In the genomic region with DNA sequence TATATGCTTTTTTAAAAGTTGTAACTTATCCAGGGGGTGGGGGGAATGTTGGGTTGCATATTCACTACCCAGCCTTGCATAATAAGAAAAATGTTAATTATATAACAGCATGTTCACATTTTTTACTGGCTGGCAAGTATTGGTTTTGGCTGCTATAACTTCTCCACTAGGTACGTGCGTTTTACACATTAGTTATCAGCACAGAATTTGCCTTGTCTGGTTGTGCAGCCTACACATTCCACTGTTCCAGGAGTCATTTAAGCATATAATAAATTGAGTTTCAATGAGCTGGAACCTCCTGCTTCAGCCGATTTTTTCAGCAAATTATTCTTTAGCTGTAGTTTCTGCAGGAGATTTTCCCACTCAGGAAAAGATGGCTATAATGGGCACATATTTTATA, we compare ENCODE assay signal across 14 mouse cellular contexts.
"Had no signal": no experiment of that assay in that cellular context is flagged by ENCODE, and none has a peak within 500 bp of the region (broad histone marks: within the 10 kb centered on the region; RNA-seq: fewer than 3 reads in every experiment).

No protein-coding gene starts in this region.

- H3K9ac ChIP-seq: liver, embryonic 15.5 days; midbrain, embryonic 13.5 days; neural tube, embryonic 15.5 days had no signal

- H3K4me3 ChIP-seq: left cerebral cortex, adult 2 months; limb, embryonic 10.5 days; liver, embryonic 15.5 days; midbrain, embryonic 13.5 days; neural tube, embryonic 15.5 days had no signal

- H3K36me3 ChIP-seq: limb, embryonic 10.5 days; liver, embryonic 15.5 days; midbrain, embryonic 13.5 days; neural tube, embryonic 15.5 days had no signal

- DNase-seq: kidney, adult 18-20 months; kidney, postnatal 10 days; lung, adult 2 months; lung, postnatal 36 days; thymus, adult 18-20 months; thymus, postnatal 14 days had no signal

- H3K27me3 ChIP-seq: liver, embryonic 15.5 days; midbrain, embryonic 13.5 days; neural tube, embryonic 15.5 days had no signal

- H3K27ac ChIP-seq: left cerebral cortex, adult 2 months; limb, embryonic 10.5 days; liver, embryonic 15.5 days; midbrain, embryonic 13.5 days; neural tube, embryonic 15.5 days; stomach, postnatal 0 days had no signal

- H3K4me2 ChIP-seq: liver, embryonic 11.5 days; liver, embryonic 15.5 days; midbrain, embryonic 13.5 days; neural tube, embryonic 15.5 days had no signal

- ATAC-seq: lung, postnatal 0 days; midbrain, embryonic 13.5 days had no signal

- H3K4me1 ChIP-seq: limb, embryonic 10.5 days; liver, embryonic 15.5 days; midbrain, embryonic 13.5 days; neural tube, embryonic 15.5 days had no signal

- H3K9me3 ChIP-seq: limb, embryonic 10.5 days; liver, embryonic 15.5 days; midbrain, embryonic 13.5 days; neural tube, embryonic 15.5 days had no signal
